Mouse (Mus musculus) hindbrain, embryonic 15.5 days (tissue): ENCODE measurements at regions not wholly inside any gene's neighbourhood (a gene's known extent, or its start where the extent isn't known, plus 50 kb on each side); places are given as distances from the start of the nearest gene placed in this dataset.

Experiments
- ATAC-seq: fragments of 200-750 bp; cut with Nextera tagmentation; 2 replicates; pipeline ENCODE4 v1.8.0; 2017; ENCODE audit warnings: low read depth, moderate number of reproducible peaks, moderate TSS enrichment; ENCODE audit not compliant: low FRiP score
- H3K27ac ChIP-seq: fragments of 300-500 bp; sonication (generic); replicated peaks from 2 replicates; pipeline ENCODE4 v1.5.1; 2015; ENCODE audit warnings: mild to moderate bottlenecking, inconsistent platforms
- H3K27me3 ChIP-seq: fragments of 300-500 bp; sonication (generic); 2 replicates; pipeline ENCODE4 v1.6.1; 2015; ENCODE audit warnings: control low read depth, inconsistent platforms
- H3K36me3 ChIP-seq: fragments of 300-500 bp; sonication (generic); 2 replicates; pipeline ENCODE4 v1.6.1; 2015; ENCODE audit warnings: control low read depth, inconsistent platforms
- H3K4me1 ChIP-seq: fragments of 300-500 bp; sonication (generic); replicated peaks from 2 replicates; pipeline ENCODE4 v1.6.1; 2015; ENCODE audit warnings: control low read depth, inconsistent platforms
- H3K4me2 ChIP-seq: fragments of 300-500 bp; sonication (generic); 2 replicates; pipeline ENCODE4 v1.6.1; 2015; ENCODE audit warnings: moderate library complexity, mild to moderate bottlenecking, inconsistent platforms
- H3K4me3 ChIP-seq: fragments of 300-500 bp; sonication (generic); 2 replicates; pipeline ENCODE4 v1.5.1; 2015; ENCODE audit warnings: mild to moderate bottlenecking, inconsistent platforms
- H3K9ac ChIP-seq: fragments of 300-500 bp; sonication (generic); 2 replicates; pipeline ENCODE4 v1.6.1; 2015; ENCODE audit warnings: inconsistent platforms
- H3K9me3 ChIP-seq: fragments of 300-500 bp; sonication (generic); 2 replicates; pipeline ENCODE4 v1.6.1; 2016; ENCODE audit warnings: control low read depth, inconsistent platforms
- WGBS: fragments of 180-500 bp; shearing (Covaris S2); methylation state at CpG from one replicate; pipeline ENCODE4 v1.1.7; 2015; 5-methylcytosine and 5-hydroxymethylcytosine counted together

DNA sequence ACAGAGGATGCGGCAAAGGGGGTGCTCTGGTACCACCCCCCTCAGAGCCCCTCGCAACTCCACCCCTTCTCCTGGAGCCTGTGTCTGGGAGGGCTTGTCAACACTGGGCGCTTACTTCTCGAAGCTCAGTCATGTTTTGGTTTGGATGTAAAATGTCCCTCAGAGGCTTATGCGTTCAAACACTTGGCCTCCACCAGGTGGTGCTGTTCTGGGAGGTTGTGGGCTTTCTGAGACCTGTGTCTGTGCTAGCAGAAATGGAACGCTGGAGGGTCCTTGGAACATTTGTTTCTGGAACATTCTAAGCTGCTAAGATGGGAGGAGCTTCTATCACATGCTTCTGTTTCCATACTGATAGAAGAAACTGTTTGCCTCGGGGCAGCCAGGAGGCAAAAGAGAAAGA lies 102.6 kb upstream of the Klf13 start:
- no peaks in the 10 kb centered on the region for H3K4me1 ChIP-seq

GRCm38 (mm10) chr7:64040026-64040737 lies 101.5 kb upstream of the Klf13 start:
- 82% methylated on average over 7 of the region's 7 CpGs for WGBS
- Histone ChIP-seq H3K4me1 (no peaks in the 10 kb centered on the region), H3K27ac (no peak overlapping the region), H3K36me3 (no peaks in the 10 kb centered on the region), H3K4me2 (no peak overlapping the region), H3K27me3 (no peaks in the 10 kb centered on the region), H3K4me3 (no peak overlapping the region), H3K9me3 (no peaks in the 10 kb centered on the region), H3K9ac (no peak overlapping the region)
- no peak for ATAC-seq

More for the DNA sequence above, 102.6 kb upstream of the Klf13 start:
- no peaks in the 10 kb centered on the region for H3K36me3 ChIP-seq
- H3K4me3 ChIP-seq, result no peak overlapping the region
- WGBS, result 96% methylated on average over 7 of the region's 7 CpGs
- no peak overlapping the region for H3K27ac ChIP-seq
- H3K9me3 ChIP-seq, result no peaks in the 10 kb centered on the region
- ATAC-seq, result no peak
- H3K27me3 ChIP-seq, result no peaks in the 10 kb centered on the region
- no peak overlapping the region for H3K9ac ChIP-seq
- no peak overlapping the region for H3K4me2 ChIP-seq

DNA sequence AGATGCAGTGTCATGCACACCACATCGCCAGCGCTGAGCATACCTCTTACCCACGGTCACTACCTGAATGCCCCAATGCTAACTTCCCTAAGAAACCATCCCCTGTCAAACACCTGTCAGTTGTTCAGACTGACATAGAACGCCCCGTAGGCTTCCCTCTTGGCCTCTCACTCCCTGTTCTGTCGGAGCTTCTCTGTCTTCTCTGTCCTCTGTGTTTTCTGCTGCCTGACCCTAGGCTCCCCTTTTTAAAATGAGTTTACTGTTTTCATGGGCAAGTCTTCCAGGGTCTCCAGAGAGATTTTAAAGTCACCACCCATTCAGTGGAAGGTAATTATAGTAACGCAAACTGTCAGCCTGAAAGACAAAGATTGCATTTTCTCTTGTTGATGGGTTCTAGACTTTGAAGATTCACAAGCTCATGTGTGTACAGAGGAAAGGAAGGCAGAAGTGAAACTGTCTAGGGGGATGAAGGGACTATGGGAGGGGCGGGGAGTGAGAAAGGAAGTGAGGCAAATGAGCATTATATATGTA lies 99.1 kb upstream of the Klf13 start:
- Histone ChIP-seq H3K9me3 (no peaks in the 10 kb centered on the region), H3K4me1 (no peaks in the 10 kb centered on the region), H3K4me2 (no peak overlapping the region), H3K27ac (no peak overlapping the region), H3K4me3 (no peak overlapping the region), H3K9ac (no peak overlapping the region), H3K27me3 (no peaks in the 10 kb centered on the region), H3K36me3 (no peaks in the 10 kb centered on the region)
- ATAC-seq, result no peak
- 89% methylated on average over 8 of the region's 8 CpGs for WGBS

DNA sequence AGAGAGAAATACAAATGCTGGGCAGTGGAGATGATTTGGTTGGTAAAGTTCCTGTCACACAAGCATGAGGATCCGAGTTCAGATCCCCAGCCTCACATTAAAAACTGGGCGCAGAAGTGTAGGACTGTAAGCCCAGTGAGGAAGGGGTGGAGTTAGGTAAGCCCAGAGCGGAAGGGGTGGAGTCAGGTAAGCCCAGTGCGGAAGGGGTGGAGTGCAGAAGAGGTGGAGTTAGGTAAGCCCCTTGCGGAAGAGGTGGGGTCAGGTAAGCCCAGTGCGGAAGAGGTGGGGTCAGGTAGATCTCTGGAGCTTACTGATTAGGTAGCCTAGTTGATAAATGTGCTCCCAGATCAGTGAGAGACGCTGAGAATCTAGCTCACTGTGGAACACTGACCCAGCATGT lies 97.4 kb upstream of the Klf13 start:
- Histone ChIP-seq H3K27me3 (no peaks in the 10 kb centered on the region), H3K27ac (no peak overlapping the region)
- WGBS, result 96% methylated on average over 7 of the region's 7 CpGs

DNA sequence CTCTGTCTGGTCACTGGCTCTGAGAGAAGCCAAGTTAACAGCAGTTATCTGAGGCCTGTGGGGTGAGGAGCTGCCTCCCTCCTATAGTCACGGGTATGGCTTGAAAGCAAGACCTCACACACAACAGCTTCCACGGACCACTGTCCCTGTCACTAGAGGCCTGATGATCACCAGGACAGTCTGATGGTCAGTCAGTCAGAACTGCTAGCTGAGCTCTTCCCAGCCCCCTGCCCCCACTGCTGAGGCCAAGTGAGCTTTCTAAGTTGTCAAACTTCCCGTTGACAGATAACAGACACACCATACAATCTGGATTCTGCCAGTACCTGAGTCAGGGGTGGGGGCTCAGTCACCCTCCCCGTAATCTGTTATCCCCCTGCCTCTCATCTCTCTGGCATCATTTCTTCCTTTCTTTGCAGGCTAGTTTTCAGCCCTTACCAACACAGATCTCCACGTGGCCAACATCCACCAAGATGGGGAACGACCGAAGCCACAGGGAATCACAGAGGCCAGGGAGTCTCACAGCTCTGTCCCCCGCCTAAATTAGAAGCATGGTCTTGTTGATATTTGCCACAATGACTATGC lies 96.4 kb upstream of the Klf13 start:
- Histone ChIP-seq H3K4me3 (no peak overlapping the region), H3K9me3 (no peaks in the 10 kb centered on the region), H3K4me2 (no peak overlapping the region), H3K4me1 (no peaks in the 10 kb centered on the region), H3K36me3 (no peaks in the 10 kb centered on the region), H3K27ac (no peak overlapping the region), H3K27me3 (no peaks in the 10 kb centered on the region), H3K9ac (no peak overlapping the region)
- WGBS, result 83% methylated on average over 8 of the region's 8 CpGs
- ATAC-seq, result no peak

More for the DNA sequence above, 97.4 kb upstream of the Klf13 start:
- Histone ChIP-seq H3K9me3 (no peaks in the 10 kb centered on the region), H3K4me2 (no peak overlapping the region), H3K36me3 (no peaks in the 10 kb centered on the region), H3K4me3 (no peak overlapping the region), H3K4me1 (no peaks in the 10 kb centered on the region), H3K9ac (no peak overlapping the region)
- no peak for ATAC-seq

- 70% methylated on average over 1 of the region's 1 CpGs for WGBS
- H3K4me2 ChIP-seq, result no peak overlapping the region
Measured at GRCm38 (mm10) chr7:64034493-64034892, 95.8 kb upstream of the Klf13 start.

GRCm38 (mm10) chr7:64033388-64033787 lies 94.7 kb upstream of the Klf13 start:
- Histone ChIP-seq H3K9me3 (no peaks in the 10 kb centered on the region), H3K27ac (no peak overlapping the region), H3K4me3 (no peak overlapping the region), H3K27me3 (no peaks in the 10 kb centered on the region), H3K4me2 (no peak overlapping the region), H3K9ac (no peak overlapping the region), H3K36me3 (no peaks in the 10 kb centered on the region), H3K4me1 (no peaks in the 10 kb centered on the region)
- ATAC-seq, result no peak
- 71% methylated on average over 2 of the region's 2 CpGs for WGBS

More at GRCm38 (mm10) chr7:64034493-64034892, 95.8 kb upstream of the Klf13 start:
- no peak overlapping the region for H3K9ac ChIP-seq
- H3K27ac ChIP-seq, result no peak overlapping the region
- H3K4me1 ChIP-seq, result no peaks in the 10 kb centered on the region
- H3K36me3 ChIP-seq, result no peaks in the 10 kb centered on the region
- ATAC-seq, result no peak
- H3K27me3 ChIP-seq, result no peaks in the 10 kb centered on the region
- no peaks in the 10 kb centered on the region for H3K9me3 ChIP-seq
- H3K4me3 ChIP-seq, result no peak overlapping the region

GRCm38 (mm10) chr7:64032921-64033354 lies 94.2 kb upstream of the Klf13 start:
- Histone ChIP-seq H3K9me3 (no peaks in the 10 kb centered on the region), H3K27ac (no peak overlapping the region), H3K4me1 (no peaks in the 10 kb centered on the region), H3K4me2 (no peak overlapping the region), H3K36me3 (no peaks in the 10 kb centered on the region), H3K9ac (no peak overlapping the region), H3K4me3 (no peak overlapping the region), H3K27me3 (no peaks in the 10 kb centered on the region)
- WGBS, result 65% methylated on average over 9 of the region's 9 CpGs
- ATAC-seq, result no peak

DNA sequence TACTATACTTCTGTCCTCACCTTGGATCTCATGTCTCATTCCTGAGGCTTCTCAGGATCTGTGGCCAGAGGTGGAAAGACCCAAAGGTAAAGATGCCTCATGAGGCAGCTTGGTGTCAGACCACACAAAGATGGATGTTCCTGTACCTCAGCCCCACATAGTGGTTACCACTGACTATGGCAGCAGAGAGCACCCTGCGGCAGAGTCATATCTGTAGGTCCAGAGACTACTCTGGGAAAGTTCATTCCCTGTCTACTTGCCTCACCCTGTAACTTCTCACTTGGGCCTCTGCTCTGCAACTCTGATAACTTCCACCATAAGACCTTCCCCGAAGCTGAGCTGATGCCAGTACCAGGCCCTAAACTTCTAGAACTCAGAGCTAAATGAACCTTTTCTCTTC lies 91.9 kb upstream of the Klf13 start:
- H3K9me3 ChIP-seq, result no peaks in the 10 kb centered on the region
- ATAC-seq, result no peak
- H3K27me3 ChIP-seq, result no peaks in the 10 kb centered on the region
- no peak overlapping the region for H3K27ac ChIP-seq
- no peak overlapping the region for H3K9ac ChIP-seq
- H3K4me1 ChIP-seq, result no peaks in the 10 kb centered on the region
- H3K4me3 ChIP-seq, result no peak overlapping the region
- no peaks in the 10 kb centered on the region for H3K36me3 ChIP-seq
- no peak overlapping the region for H3K4me2 ChIP-seq
- 97% methylated on average over 2 of the region's 2 CpGs for WGBS

GRCm38 (mm10) chr7:64027100-64027499 lies 88.4 kb upstream of the Klf13 start:
- Histone ChIP-seq H3K4me3 (no peak overlapping the region), H3K4me2 (no peak overlapping the region), H3K36me3 (no peaks in the 10 kb centered on the region), H3K9me3 (no peaks in the 10 kb centered on the region), H3K27ac (no peak overlapping the region), H3K9ac (no peak overlapping the region), H3K27me3 (no peaks in the 10 kb centered on the region), H3K4me1 (no peaks in the 10 kb centered on the region)
- 89% methylated on average over 7 of the region's 7 CpGs for WGBS
- ATAC-seq, result peak; percentile 9; the same call in 1 of the 2 replicates

- Histone ChIP-seq H3K27ac (no peak overlapping the region), H3K27me3 (no peaks in the 10 kb centered on the region), H3K9me3 (no peaks in the 10 kb centered on the region), H3K4me2 (no peak overlapping the region), H3K9ac (no peak overlapping the region), H3K4me1 (peaks cover 8% of the 10 kb centered on the region), H3K4me3 (no peak overlapping the region), H3K36me3 (no peaks in the 10 kb centered on the region)
- ATAC-seq, result no peak
- WGBS, result 79% methylated on average over 2 of the region's 2 CpGs
Measured at GRCm38 (mm10) chr7:64025155-64025554, 86.4 kb upstream of the Klf13 start.

GRCm38 (mm10) chr7:64024253-64024652 lies 85.5 kb upstream of the Klf13 start:
- H3K9ac ChIP-seq, result no peak overlapping the region
- 55% methylated on average over 4 of the region's 4 CpGs for WGBS
- H3K27ac ChIP-seq, result no peak overlapping the region
- H3K36me3 ChIP-seq, result no peaks in the 10 kb centered on the region
- H3K4me2 ChIP-seq, result no peak overlapping the region
- no peaks in the 10 kb centered on the region for H3K9me3 ChIP-seq
- ATAC-seq, result no peak
- H3K4me1 ChIP-seq, result peaks cover 8% of the 10 kb centered on the region
- H3K4me3 ChIP-seq, result no peak overlapping the region
- no peaks in the 10 kb centered on the region for H3K27me3 ChIP-seq
